Mouse (Mus musculus): ENCODE data around the gene Pnpla7.

DNA sequence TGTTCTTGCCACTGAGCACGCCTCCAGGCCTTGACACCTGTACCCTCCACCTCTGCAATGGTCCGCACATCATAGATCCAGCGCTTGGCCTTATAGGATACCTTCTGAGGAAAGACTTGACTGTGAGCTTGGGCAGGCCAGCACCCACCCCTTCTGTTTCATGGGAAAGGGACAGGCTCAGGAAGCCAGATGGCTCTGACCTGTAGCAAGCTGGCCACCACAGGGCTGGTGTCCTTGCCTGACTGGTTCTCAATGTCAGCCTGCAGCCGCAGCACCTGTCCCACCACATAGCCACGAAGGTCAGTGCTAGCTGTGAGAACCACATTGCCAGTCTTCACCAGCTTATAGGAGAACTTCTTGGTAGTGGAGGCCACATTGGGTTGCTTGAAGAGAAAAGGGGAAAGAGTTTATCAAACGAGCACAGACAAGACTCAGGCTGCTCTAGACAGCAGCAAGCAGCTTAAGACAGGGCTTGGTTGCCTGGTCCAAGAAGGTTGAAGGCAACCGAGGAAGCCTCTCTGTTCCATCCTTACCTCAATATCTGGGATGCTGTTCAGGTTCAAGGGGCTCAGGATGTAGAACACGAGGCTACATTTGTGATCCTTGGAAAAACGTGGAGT, 49.4 kb upstream of the Pnpla7 start:
- TF ChIP-seq CTCF (conservative IDR thresholded peaks at IDR 0.05; ENCODE audit: low read length) (no peak), POU5F1 (IDR thresholded peaks at IDR 0.05; ENCODE audit: borderline replicate concordance, low read length) (no peak), NANOG (IDR thresholded peaks at IDR 0.05; ENCODE audit: borderline replicate concordance, low read length) (no peak)
